Mouse (Mus musculus): Measurements from ENCODE around the gene Lrrc27.
A peak's percentile ranks its signal among the peaks of the same experiment; 100 is the strongest.

Gene Lrrc27

DNA sequence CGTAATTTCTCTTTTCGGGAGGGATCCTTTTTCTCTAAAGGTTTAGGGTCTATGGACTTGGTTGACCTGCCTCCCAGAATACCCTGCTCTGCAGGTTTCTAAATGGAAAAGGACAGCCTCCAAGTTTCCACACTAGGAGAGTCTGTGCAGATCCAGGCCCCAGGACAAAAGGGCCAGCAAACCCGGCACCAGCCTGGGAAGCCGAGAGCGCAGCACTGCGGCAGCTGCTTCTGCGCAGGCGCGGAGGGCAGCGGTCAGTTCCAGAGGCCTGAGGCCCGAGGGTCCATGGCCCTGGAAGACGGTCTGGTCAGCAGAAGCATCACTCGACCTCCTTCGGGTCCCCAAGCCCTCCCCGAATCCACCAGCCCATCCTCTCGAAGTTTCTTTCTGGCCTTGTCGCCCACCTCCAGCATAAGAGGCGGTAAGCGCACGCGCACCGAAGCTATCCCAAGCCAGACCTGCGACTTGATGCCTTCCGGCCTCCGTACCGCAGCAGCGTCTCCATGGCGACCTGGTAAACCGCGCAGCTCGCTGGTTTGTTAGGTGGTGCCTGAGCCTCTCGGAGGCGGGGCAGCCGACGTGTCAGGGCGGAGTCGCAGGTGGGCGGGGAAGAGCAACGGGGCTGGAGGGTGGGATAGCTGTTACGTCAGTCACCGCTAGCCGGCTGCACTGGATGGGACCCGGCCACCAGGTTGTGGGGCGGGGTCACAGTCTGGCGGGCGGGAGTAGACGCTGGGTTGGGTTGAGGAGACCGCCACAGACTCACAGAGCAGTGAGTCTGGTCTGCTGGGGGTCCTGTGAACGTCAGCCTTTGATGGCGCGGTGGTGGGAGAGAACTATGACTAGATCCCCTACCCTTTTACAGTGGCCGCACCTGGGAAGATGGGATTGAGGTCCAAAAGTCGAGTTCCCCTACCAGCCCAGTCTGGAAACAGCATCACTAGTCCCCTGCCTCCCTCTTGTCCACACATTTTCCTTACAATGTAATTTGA is at the start of gene Lrrc27, which contains the start of gene Stk32c:
Gene Lrrc27, plus strand, starts transcription at position 235 of the 992 bp plus-strand sequence.
Gene Stk32c, minus strand, starts transcription at position 554 of the 992 bp plus-strand sequence.
- peak; percentile 100 for DNase-seq (ENCODE audit: low read depth, low spot score)

DNA sequence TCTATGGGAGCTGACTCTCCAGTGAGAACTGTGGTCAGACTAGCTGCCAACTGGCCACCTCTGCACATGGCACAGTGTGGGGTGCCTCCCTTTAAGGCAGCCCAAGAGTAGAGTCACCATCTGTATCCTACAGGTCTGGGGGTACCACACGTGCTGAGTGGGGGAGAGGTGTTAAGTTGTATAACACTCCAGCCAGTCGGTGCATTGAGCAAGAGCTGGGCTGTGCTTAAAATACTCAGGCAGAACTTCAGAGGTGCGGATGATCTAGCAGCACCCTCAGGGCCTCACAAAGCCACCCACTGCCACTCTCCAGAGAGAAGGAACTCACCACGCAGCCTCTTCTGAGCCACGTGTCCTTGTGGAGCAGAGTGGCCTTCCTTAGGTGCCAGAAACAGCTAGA is 48.4 kb upstream of the Lrrc27 start:
- DNase-seq (ENCODE audit: low read depth, low spot score) = no peak

DNA sequence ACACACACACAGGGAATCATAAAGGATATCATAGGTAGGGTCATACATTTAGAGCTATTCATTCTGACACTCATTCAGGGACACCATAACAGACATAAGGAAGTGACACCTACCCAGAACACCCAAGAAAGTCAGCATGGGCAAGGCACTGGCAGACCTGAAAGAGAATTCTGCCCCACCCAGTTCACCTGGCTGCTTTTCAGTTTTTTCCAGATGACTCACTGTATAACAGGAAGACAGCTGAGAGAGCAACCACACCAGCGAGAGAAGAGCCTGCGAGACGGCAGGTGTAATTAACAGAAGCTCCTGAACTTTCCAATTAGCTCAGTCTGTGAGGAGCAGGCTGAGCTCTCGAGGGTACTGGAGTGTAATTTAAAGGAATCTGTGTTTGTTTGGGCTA is 43.6 kb upstream of the Lrrc27 start:
- DNase-seq (ENCODE audit: low read depth, low spot score) = no peak

DNA sequence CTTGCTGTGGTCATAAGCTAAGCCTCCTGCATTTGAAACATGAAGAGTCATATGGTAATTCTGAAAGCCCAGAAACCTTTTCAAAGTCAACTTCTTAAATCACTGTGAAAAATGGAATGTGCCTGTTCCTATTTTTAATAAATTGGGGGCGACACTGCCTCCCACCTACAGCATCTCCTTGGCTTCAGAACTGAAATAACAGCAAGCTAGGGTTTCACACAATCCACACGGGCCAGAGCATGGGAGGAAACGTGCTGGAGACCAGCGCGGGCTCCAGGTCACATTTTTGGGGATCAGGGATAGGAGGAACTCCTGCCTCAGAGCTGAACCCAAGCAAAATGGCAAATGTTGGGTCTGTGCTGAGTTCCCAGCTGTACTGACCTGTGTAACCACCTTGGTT is 33.5 kb upstream of the Lrrc27 start:
- no peak for DNase-seq (ENCODE audit: low read depth, low spot score)

DNA sequence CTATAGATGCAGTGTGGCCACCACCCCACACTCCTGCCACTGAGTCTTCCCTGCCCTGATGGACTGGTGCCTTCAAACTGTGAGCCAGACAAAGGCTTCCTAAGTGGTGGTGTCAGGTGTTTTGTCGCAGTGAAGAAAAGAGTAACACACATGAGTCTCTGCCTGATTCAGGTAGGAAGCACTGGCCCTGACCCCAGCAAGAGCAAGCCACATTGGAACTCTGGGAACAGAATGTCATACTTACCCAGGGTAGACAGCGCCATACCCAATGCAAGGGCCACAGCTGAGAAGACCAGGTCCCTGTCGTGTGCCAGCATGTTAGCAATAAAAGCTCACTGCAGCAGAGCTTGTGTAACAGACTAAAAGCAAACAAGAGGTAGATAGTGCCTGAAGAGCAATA is 32.7 kb upstream of the Lrrc27 start:
- DNase-seq (ENCODE audit: low read depth, low spot score) = no peak

DNA sequence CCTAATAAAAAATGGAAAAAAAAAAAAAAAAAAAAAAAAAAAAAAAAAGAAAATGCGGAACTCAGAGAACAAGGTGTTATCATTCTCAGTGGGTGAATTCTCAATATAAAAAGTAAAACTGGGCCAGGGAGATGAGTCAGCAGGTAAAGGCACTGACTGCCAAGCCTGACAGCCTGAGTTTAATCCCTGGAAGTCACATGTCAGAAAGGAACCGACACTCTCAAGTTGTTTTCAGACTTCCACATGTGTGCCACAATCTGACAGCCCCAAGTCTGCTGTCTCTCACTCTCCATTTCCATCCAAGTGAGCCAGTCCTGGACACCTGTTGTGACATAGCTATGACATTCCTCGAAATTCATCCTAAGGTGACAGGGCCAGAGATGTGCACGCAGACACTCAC is 28.4 kb upstream of the Lrrc27 start:
- DNase-seq (ENCODE audit: low read depth, low spot score) = no peak

DNA sequence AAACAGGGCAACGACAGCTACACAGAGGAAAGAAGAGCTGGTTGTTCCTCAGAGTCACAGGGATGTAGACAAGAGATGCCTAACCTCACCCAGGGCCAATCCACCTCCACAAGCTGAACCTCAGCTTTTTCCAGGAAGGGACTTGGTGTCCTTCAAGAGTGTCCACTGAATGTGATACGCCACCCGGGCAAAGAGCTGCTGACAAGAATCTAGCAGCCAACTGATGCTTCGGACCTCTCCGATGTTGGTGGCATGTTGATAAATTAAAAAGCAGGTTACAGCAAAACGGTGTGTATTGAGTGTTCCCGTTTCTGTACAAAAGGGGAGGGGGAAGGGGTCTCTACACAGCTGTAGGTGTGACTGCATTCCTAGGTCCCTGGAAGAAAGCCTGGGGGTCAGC is 27.9 kb upstream of the Lrrc27 start:
- DNase-seq (ENCODE audit: low read depth, low spot score) = no peak

DNA sequence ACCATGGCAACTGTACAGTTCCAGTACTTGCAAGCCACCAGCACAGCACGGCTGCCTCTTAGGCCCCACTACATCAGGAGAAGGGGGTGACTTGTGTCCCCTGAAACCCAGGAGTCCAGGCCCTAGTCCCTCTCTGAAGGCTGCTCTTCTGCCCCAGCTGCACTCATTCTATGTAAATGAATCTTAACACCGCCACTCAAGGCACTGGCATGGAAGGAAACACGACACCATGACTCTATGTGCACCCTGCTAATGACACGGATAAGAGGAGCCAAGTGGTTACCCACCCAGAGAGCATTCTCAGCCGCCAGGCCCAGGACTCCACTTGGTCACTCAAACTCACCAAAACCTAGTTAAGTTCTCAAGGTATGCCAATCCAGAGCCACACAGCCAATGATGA is 26.8 kb upstream of the Lrrc27 start:
- no peak for DNase-seq (ENCODE audit: low read depth, low spot score)

DNA sequence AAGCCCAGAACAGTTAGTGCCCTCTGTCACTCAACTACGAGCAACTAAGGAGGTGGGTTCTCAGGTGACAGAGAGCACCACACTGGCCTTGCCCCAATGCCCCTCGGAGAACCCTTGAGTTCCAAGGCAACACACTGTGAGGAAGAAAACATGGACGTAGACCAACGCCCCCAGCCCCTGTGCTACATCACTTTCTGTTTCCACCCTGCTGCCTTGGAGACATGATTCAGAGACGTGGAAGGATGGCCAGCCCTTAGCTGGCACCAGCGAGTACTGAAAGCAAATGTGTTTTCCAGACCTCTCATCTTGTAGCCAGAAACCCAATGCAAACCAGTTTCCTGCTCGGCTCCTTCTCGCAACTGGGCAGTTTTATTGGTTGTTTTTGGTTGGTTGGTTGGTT is 26.4 kb upstream of the Lrrc27 start:
- no peak for DNase-seq (ENCODE audit: low read depth, low spot score)

DNA sequence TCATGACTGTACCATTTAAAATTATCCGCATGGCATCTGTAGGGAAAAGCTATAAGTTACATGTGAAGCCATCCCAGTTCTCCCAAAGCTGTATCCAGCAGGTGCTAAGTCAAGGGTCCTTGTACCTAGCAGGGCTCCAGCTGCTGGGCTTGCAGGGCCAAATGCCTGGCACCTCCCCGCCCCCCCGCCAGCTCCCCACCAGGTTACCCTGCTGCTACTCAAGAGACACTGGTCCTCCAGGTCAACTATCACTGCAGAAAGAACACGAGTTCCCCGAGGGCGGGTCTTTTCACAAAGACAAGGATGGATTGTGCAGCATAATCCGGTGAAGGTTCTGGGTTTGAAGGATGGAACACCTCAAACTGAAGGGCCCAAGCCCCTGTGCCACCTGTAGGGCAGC is 25.5 kb upstream of the Lrrc27 start:
- DNase-seq (ENCODE audit: low read depth, low spot score) = no peak

DNA sequence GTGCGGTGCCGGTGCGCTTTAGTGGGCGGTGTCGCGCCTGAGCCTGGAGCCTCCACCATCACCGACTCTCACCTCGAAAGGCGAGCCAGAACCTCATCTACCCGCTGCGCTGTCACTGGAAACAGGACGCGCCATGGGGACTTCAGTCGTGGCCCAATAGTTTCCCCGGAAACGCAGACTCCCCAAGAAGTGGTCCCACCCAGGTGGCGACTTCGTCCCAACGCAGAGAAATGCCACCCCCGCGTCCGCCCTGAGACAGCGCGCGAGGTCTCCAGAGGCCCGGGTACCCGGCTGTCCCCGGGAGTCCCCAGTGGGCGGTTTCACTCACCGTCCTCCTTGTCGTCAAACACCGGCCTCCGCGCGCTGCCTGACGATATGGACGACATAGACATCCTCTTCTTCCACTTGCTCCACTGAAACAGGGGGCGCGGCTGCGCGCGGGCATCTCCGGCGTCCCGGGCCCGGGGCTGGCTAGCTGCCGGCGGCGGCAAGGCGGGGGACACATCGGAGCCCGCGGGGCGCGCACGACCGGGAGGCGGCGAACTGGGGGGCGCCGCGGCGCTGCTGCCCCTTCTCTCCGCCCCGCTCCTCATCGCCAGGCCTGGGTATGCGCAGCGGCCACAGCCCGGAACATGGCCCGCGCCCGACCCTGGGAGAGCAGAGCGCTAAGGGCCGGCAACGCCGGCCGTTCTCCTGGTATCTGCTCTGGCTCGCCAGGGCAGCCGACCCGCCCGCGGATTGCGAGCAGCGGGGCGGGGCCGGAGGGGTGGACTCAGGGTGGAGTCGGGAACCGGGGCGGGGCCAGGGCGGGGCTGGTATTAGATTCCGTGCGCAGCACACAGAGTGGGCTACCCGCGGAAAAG is 24.8 kb upstream of the Lrrc27 start:
- peak; percentile 55 for DNase-seq (ENCODE audit: low read depth, low spot score)

DNA sequence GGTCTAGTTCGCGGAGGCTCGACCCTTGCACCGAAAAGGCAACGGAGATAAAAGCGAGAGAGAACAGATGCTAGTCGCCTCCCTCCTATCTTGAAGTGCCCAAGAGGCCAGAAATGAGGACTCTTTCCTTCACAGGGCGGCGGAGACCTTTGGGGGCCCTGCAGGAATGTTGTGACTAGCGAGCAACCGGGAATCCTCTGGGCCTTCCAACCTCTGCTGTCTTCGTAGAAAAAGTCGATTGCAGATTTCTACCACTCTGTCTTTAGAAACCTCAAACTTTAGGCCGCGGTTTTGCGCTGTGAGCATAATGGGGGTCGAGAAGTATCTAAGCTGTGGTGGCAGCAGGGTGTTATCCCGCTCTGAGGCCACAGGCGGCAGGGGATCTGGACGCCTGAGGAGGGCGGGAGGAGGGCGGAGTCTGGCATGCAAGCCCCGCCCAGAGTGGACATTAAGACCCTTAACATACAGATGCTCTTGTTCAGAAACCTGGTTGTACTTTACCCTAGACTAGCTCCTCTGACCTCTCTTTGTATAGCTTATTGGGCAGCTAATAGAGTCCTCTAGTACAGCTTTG is 24.1 kb upstream of the Lrrc27 start:
- DNase-seq (ENCODE audit: low read depth, low spot score) = no peak

DNA sequence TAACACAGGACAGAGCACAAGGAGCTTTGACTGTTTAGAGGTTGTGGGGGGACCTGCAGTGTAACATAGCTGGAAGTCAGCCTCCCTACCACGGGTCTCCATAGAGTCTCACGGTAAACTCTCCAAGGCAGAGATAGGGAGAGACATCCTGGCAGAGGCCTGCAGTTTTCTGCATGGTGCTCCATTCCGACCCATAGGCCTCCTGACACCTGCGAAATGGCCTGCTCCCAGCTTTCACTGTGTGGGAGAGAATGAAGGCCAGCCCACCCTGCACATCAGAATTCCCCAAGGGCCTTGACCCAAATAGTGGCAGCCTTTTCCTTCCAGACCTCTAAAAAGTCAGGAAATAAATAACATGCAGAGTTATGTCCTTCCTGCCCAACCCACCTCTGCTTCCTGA is 22.2 kb upstream of the Lrrc27 start:
- no peak for DNase-seq (ENCODE audit: low read depth, low spot score)

DNA sequence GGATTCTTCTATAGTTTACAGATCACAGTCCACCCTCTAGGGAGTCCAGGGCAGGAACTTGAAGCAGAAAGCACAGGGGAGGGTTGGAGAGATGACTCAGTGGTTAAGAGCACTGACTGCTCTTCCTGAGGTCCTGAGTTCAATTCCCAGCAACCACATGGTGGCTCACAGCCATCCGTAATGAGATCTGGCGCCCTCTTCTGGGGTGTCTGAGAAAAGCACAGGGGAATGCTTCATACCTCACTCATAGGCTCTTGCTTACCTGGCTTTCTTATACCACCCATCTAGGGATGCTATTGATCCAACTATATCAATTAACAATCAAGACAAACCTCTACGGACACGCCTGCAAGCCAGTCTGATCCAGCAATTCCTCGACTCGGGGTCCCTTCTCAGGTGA is 21.2 kb upstream of the Lrrc27 start:
- DNase-seq (ENCODE audit: low read depth, low spot score) = no peak

DNA sequence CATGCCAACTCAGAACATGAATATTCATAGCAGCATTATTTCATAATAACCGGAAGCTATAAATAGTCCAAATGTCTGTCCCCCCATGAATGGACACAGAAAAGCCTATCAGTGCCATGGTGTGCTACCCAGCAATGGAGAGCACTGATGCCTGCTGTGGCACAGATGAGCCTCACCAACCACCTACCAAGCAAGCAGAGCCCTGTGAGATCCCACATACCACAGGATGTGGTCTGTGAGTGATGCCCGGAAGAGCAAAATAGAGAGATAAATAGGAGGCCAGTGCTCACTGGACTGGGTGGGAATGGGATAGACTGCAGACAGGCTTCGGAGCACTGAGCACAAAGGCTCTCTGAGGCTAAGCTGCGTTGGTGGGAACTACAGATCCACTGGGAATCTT is 15.8 kb upstream of the Lrrc27 start:
- no peak for DNase-seq (ENCODE audit: low read depth, low spot score)

DNA sequence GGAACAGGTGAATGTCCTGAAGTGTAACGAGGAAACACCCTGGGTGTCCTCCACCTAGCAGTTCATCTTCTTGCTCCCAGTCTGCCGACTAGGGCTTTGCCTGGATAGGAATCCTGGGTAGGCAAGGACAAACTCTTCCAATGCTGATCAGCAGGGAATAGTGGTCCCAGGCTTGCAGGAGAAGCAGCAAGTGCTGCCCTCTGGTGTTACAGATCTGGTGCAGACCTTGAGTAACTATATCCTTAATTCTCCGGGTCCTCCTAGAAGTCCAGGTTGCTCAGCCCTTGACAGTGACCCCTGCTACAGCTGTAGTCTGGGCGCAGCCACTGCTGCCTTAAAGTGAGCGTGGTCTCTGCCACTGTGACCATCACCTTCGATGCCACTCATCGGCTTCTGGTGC is 12.7 kb upstream of the Lrrc27 start:
- peak; percentile 45 for DNase-seq (ENCODE audit: low read depth, low spot score)

DNA sequence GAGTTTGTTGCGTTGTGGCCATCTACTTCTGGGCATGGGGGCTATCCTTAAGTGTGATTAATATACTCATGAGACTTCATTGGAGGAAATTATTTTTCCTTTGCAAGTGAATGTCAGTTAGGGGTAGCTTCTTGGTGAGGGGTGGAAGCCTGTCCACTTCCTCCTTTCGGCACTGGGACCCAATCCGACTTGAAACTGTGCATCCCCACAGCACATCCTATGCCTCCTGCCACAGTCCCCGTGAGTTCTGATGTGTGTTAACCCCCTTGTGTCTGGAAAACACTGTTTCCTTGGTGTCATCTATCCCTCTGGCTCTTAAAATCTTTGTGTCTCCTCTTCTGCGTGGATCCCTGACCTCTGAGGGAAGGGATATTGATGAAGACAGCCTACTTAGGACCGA is 11.6 kb upstream of the Lrrc27 start:
- DNase-seq (ENCODE audit: low read depth, low spot score) = no peak

DNA sequence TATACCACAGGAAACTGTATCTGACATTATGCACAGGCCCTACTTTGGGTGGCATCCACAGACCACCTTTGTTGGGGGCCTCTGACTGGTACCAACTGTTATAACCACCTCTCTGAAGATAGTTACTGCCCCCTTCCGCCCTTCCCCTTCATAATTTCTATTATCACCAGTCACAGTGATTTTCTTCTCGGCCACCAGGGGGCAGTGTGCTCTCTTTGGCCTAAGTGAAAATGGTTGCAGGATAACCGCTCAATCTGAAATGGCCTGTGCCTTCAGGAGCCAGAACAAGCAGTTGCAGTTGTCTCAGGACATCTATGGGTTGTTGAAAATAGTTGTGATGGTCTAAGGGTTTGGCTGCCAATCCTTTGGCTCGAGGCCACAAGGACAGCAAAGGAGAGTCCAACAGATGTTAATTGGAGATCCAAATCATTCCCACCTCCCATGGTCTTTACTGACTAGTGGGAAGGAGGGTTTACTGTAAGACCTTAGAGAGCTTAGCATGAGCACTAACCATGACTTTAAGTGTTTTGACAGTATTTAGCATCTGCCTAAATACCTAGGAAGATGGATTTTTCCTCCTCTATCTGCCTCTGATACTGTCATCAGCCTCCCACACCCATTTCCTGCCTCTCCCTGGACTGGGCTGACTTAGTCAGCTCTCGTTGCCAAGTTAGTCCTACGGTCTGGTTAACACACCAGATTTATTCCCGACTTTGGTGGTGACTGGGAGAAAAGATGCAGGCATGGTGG is 4.6 kb upstream of the Lrrc27 start:
- peak; percentile 89 for DNase-seq (ENCODE audit: low read depth, low spot score)

DNA sequence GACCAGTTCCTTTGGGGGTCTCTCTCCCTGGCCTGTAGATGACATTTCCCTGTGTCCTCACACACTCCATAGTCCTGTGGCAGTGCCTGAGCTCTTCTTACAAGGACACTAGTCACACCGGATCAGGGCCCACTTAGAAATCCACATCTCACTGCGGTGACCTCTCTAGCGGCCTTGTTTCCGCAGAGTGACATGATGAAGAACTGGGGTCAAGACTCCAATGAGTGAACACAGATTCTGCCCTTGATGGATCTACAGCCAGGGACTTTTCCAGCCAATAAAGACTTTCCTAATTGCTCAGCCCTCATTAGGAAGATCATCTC is 4.1 kb upstream of the Lrrc27 start:
- DNase-seq (ENCODE audit: low read depth, low spot score) = no peak

DNA sequence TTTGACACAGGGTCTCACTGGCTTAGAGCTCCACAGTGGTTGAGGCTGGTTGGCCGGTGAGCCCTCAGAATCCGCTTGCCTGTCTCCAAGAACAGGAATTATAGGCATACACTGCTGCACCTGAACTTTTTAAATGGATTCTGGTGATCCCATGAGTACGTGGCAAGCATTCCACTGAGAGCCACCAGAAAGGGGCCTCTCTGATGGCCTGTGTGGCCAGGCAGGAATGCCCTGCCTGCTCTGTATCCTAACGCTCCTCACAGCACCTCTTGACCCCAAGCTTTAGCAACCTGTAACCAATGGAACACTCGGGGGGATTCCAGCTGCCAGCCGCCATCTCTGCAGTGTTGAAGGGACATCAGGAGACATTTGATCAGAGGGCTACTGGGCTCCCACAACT is 1.0 kb upstream of the Lrrc27 start:
- no peak for DNase-seq (ENCODE audit: low read depth, low spot score)

DNA sequence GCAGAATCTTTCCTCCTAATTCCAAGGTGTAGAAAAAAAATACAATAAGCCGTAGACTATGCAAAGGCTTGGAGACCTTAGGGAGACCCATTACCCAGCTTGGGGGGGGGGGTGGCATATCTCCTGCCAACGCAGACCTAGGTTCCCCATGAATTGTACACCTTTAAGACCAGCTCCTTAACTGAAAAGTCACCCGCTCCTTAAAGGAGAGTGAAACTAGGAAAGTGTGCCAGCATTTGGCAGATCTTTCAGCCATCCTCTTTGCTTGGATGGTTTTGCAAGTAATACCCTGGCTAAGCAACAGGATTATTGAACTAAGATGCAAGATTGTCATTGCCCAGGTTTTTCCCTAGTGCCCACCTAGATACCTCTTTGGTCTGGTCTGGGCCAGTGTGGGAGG is 963 bp downstream of the Lrrc27 start:
- DNase-seq (ENCODE audit: low read depth, low spot score) = no peak

DNA sequence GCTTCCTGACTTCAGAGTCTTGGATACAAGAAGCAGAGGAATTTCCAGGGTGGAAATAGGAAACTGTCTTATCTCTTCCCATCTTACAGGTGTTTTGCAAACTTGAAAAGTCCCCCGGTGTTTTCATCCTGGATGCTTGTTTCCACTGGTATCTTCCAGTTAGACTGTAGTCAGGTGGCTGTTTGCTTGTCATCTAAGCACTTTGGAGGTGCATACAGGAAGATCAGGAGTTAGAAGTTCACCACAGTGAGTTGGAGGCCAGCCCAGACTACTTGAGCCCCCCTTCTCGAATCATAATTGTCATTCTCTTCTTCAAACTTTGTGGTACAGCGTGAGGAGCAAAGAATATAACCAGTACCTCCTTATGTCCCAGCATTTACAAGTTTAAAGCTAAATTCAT is 1.4 kb downstream of the Lrrc27 start:
- DNase-seq (ENCODE audit: low read depth, low spot score) = no peak

Data from CD4-positive, CD25-positive, alpha-beta regulatory T cell, adult 2 months (primary cell).